Mouse (Mus musculus): ENCODE data around the gene Krtcap3. TPM values are rescaled to one million over a fixed set of nuclear protein-coding genes. Genes with fewer than 3 reads are reported as not detected.

The Krtcap3 gene
- total RNA-seq, 2 experiments from 2014 or later, result 1.9 to 2.4 TPM

- no peak for DNase-seq (ENCODE audit: low spot score in 2 of 2)
These were observed 47.0 kb downstream of the Krtcap3 start for GRCm38 (mm10) chr5:31298486-31298885.

GRCm38 (mm10) chr5:31301866-31302265, 50.4 kb downstream of the Krtcap3 start:
- DNase-seq (ENCODE audit: low spot score in 2 of 2), result no peak

Other genes with a start within 250 kb of the Krtcap3 start
- gene Atraid, start 203.4 kb upstream of the Krtcap3 start, total RNA-seq (2021), result 10 to 100 TPM; 70.6 to 73.8 TPM
- 10 to 100 TPM; 19.3 to 20.9 TPM for gene Slc5a6, start 202.8 kb upstream of the Krtcap3 start, total RNA-seq (2021)
- 10 to 100 TPM; 19.2 to 24.4 TPM for gene Cad, start 196.9 kb upstream of the Krtcap3 start, total RNA-seq (2021)
- not detected for gene Dnajc5g, start 145.4 kb upstream of the Krtcap3 start, total RNA-seq (2021)
- gene Slc30a3, start 143.5 kb upstream of the Krtcap3 start, total RNA-seq (2021), result 100 to 1,000 TPM; 145 to 165 TPM
- gene Trim54, start 135.0 kb upstream of the Krtcap3 start, total RNA-seq (2021), result 1 to 10 TPM; 1.7 to 1.9 TPM
- 1 to 10 TPM; 1.4 to 2.8 TPM for gene Ucn, start 112.9 kb upstream of the Krtcap3 start, total RNA-seq (2021)
- 10 to 100 TPM; 46.9 to 51.8 TPM for gene Mpv17, start 97.4 kb upstream of the Krtcap3 start, total RNA-seq (2021)
- gene Gm29609, start 71.8 kb upstream of the Krtcap3 start, total RNA-seq (2021), result 1 to 10 TPM; 3.0 to 4.4 TPM
- 10 to 100 TPM; 50.5 to 53.6 TPM for gene Gtf3c2, start 71.5 kb upstream of the Krtcap3 start, total RNA-seq (2021)
- gene Snx17, start 58.5 kb upstream of the Krtcap3 start, total RNA-seq (2021), result 10 to 100 TPM; 77.5 to 80.3 TPM
- 10 to 100 TPM; 35.4 to 40.1 TPM for gene Eif2b4, start 58.3 kb upstream of the Krtcap3 start, total RNA-seq (2021)
- 10 to 100 TPM; 24.2 to 28.7 TPM for gene Zfp513, start 49.4 kb upstream of the Krtcap3 start, total RNA-seq (2021)
- 10 to 100 TPM; 70.7 to 76.2 TPM for gene Ppm1g, start 31.0 kb upstream of the Krtcap3 start, total RNA-seq (2021)
- 10 to 100 TPM; 86.2 to 87.1 TPM for gene Nrbp1, start 10.8 kb upstream of the Krtcap3 start, total RNA-seq (2021)
- gene Gm9970, start 10.5 kb upstream of the Krtcap3 start, total RNA-seq (2021), result not detected
- gene Ift172, start 39.4 kb downstream of the Krtcap3 start, total RNA-seq (2021), result 100 to 1,000 TPM in 1 of 2 experiments, 10 to 100 TPM in 1; 95.7 to 101 TPM
- 100 to 1,000 TPM; 159 to 160 TPM for gene Fndc4, start 44.4 kb downstream of the Krtcap3 start, total RNA-seq (2021)
- gene Gckr, start 45.8 kb downstream of the Krtcap3 start, total RNA-seq (2021), result not detected
- 10 to 100 TPM; 48.0 to 49.0 TPM for gene Zfp512, start 200.7 kb downstream of the Krtcap3 start, total RNA-seq (2021)
- gene 4930548H24Rik, start 234.0 kb downstream of the Krtcap3 start, total RNA-seq (2021), result under 1 TPM in 1 of 2 experiments, not detected in 1; 0.16 TPM
- gene Gpn1, start 243.1 kb downstream of the Krtcap3 start, total RNA-seq (2021), result 10 to 100 TPM; 30.1 to 35.5 TPM

Data from left cerebral cortex, adult 18-20 months (tissue).